Mouse (Mus musculus) left cerebral cortex, postnatal 25 days (tissue): Measurements from ENCODE around the gene Iqcn. TPM values are rescaled to one million over a fixed set of nuclear protein-coding genes. Genes with fewer than 3 reads are reported as not detected.

Source experiments
- DNase-seq, 2 experiments: peaks; one replicate each; pipeline ENCODE4 v3.0.0; 2022; ENCODE audit warnings: low spot score in 2 of 2, mixed read lengths in 1 of 2
- intact Hi-C: fragments of 180-260 bp; cut with DNase I; formaldehyde crosslinking; loops from one replicate; pipeline ENCODE4 v1.15.1; 2025
- total RNA-seq, 2 experiments: library from RNA; stranded (reverse); gene quantifications; 2 replicates each; pipeline ENCODE4 v1.2.3; 2021

Iqcn gene
- total RNA-seq, 2 experiments from 2014 or later, result 0.18 to 0.30 TPM

GRCm38 (mm10) chr8:70697366-70698250 is 5.6 kb upstream of the Iqcn start:
- intact Hi-C loops, result loop anchor here (2.0 kb wide), 1 partner anchor 57 kb away; the partner anchor contains the start of gene Rab3a
- DNase-seq, result no peak

DNA sequence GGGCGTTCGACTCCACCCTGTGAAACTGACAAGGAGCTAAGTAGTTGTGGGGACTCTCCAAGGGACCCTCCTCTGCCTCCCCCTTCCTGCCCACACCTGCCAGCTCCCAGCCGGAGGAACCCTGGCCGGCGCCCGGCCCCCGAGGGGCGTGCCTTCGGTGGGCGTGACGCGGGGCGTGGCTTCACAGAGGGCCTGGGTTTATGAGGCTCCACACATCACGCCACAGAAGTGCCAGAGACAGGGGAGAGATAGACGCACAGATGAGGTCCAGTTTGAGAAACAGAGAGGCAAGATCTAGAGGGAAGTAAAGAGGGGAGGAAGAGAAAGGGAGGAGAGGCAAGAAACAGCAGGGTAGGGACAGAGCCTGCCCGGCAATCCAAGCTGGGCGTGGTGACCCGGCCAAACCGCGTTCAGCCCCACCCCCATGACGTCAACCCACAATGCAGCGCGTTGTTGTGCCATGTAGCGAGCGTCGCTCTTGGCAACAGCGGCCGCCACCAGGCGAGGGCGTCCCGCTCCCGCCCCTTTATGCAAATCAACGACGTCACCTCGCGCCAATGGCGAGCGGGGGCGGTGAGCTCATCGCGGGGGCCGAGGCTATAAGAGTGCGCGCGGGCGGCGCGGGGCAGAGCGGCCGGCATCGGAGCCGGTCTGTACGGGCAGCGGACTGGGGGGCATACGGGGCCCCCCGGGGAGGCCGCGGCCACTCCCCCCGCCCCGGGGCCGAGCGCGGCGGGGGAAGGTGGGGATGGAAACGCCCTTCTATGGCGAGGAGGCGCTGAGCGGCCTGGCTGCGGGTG is 4.7 kb upstream of the Iqcn start, which contains the start of gene Jund:
Jund (plus strand) TSS at position 640 of the 800 bp plus-strand sequence.
- intact Hi-C loops, result loop anchor here (1.0 to 2.0 kb wide), 2 partner anchors 56 to 88 kb away; partner anchors contain the start of gene Rab3a
- DNase-seq, result peak; percentile 99

DNA sequence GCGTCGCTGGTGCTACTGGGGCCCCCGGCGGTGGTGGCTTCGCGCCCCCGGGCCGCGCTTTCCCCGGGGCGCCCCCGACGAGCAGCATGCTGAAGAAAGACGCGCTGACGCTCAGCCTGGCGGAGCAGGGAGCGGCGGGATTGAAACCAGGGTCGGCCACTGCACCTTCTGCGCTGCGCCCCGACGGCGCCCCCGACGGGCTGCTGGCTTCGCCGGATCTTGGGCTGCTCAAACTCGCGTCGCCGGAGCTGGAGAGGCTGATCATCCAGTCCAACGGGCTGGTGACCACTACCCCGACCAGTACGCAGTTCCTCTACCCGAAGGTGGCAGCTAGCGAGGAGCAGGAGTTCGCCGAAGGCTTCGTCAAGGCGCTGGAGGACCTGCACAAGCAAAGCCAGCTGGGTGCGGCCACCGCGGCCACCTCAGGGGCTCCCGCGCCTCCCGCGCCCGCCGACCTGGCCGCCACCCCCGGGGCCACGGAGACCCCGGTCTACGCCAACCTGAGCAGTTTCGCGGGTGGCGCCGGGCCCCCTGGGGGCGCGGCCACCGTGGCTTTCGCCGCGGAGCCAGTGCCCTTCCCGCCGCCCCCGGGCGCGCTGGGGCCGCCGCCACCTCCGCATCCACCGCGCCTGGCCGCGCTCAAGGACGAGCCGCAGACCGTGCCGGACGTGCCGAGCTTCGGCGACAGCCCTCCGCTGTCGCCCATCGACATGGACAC is 4.0 kb upstream of the Iqcn start:
- peak in 1 of 2 experiments; percentile 39 for DNase-seq
- intact Hi-C loops, result loop anchor here (1.0 to 2.0 kb wide), 2 partner anchors 56 to 89 kb away; partner anchors contain the start of gene Rab3a

DNA sequence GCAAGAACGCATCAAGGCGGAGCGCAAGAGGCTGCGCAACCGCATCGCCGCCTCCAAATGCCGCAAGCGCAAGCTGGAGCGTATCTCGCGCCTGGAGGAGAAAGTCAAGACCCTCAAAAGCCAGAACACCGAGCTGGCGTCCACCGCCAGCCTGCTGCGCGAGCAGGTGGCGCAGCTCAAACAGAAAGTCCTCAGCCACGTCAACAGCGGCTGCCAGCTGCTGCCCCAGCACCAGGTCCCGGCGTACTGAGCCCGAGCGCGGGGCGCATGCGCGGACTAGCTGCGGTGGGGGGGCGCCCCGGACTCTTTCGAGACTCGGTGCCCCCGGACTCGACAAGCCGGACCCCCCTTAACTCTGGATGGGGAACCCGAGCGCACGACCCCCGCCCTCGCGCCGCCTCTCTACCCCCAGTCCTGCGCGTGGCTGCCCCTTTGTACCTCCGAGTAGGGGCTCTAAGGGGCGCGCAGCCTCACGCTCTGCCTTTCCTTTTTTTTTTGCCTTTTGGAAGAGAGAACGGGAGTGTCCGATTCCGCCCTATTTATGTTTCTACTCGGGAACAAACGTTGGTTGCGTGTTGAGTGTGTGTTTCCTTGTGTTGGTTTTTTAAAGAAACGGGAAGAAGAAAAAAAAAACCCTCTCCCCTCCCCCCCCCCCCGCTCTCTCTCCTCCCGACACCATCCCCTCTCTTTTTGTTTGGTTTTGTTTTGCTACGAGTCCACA is 3.3 kb upstream of the Iqcn start:
- intact Hi-C loops, result loop anchor here (1.0 to 5.0 kb wide), 4 partner anchors 27 to 90 kb away; partner anchors contain the start of genes Gdf15, Lsm4 and Rab3a
- peak; percentile 81 to 86 for DNase-seq

DNA sequence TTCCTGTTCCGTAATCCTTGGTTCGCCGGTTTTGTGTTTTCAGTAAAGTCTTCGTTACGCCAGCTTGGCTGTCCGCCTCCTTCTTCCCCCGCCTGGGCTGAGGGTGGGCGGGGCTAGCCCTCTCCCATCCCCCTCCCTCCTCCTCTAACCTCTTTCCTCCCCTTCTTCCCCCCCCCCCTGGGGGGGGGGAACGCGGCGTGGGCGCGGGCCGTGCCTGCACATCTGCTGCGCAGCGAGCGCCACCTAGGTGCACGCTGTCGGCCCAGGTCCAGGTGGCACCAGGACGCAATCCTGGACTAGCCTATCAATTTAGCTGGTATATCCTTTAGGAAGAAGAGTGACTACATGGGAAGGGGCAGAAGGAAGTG is 2.7 kb upstream of the Iqcn start:
- DNase-seq, result peak; percentile 83 to 87
- intact Hi-C loops, result loop anchor here (1.0 to 5.0 kb wide), 2 partner anchors 27 to 68 kb away; partner anchors contain the start of genes Gdf15 and Lsm4

GRCm38 (mm10) chr8:70701048-70701981 is 1.9 kb upstream of the Iqcn start:
- no peak for DNase-seq
- intact Hi-C loops, result loop anchor here (5.0 kb wide), 1 partner anchor 69 kb away; the partner anchor contains the start of gene Gdf15

- intact Hi-C loops, result loop anchor here (5.0 kb wide), 1 partner anchor 70 kb away; the partner anchor contains the start of gene Gdf15
- DNase-seq, result no peak
Measured at GRCm38 (mm10) chr8:70701982-70702841, 1.0 kb upstream of the Iqcn start.

DNA sequence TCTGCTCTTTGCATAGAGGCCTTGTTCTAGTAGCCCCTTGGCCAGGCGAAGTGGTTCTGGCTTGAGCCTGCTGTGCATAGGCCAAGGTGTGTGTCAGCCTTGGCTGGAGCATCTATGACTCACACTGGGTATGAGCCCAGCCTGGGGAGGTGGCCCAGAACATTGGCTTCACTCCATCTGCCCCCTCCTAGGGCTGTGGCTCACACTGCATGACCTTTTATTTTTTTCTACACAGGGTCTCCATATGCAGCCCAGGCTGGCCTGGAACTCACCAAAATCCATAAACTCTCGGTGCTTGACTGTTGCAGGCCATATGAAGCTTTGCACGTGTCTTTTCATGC is 445 bp upstream of the Iqcn start:
- intact Hi-C loops, result loop anchor here (5.0 kb wide), 1 partner anchor 71 kb away; the partner anchor contains the start of gene Gdf15
- no peak for DNase-seq

DNA sequence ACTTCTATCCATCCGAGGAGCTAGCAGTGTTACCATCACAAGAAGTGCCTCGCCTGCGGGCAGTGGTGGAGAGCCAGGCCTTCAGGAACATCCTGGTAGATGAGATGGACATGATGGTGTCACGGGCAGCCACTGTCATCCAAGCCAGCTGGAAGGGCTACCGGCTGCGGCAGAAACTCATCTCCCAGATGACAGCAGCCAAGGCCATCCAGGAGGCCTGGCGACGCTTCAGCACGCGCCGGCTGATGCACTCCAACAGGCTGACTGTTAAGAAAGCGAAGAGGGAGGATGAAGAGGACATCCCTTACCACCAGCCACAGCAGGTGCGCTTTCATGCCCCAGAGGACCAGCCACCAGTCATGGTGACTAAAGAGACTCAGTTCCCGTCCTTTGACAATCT is 5.0 kb downstream of the Iqcn start:
- DNase-seq, result no peak
- intact Hi-C loops, result no loop called here

DNA sequence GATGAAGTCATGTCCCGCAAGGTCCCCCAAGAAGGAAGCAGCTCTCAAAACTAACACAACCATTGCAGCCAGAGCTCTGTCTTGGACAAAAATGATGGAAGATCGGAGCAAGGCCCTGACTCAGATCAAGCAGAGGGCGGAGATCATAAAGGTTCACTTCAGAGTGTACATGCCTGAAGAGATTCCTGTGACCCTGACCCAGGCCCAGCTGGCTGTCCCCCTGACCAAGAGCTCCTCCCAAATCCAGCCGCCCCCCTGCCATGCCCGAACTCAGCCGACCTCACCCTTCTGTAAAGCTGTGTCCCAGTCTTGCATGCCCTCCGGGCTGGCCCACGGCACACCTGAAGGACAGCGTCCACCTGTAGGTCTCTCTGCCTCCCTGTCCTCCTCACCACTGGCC is 6.5 kb downstream of the Iqcn start:
- no peak for DNase-seq
- intact Hi-C loops, result no loop called here

GRCm38 (mm10) chr8:70710296-70710695 is 7.0 kb downstream of the Iqcn start:
- DNase-seq, result no peak
- intact Hi-C loops, result no loop called here

DNA sequence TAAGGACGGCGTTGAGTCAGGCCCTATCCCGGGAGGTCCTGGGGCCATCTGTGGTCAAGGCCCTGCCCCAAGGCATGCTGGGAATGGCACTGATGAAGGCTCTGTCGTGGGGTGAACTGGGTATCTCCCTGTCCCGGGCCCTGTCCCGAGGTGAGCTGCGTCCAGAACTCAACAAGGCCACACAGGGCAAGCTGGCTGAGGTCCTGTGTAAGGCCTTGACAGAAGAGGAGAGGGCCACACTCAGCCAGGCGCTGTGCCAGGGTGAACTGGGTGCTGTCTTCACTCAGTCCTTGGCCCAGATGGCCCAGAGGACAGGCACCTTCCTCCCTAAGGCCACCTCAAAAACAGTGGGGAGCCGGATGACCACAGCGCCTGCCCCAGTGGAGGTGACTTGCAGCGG is 7.8 kb downstream of the Iqcn start:
- intact Hi-C loops, result no loop called here
- DNase-seq, result no peak

DNA sequence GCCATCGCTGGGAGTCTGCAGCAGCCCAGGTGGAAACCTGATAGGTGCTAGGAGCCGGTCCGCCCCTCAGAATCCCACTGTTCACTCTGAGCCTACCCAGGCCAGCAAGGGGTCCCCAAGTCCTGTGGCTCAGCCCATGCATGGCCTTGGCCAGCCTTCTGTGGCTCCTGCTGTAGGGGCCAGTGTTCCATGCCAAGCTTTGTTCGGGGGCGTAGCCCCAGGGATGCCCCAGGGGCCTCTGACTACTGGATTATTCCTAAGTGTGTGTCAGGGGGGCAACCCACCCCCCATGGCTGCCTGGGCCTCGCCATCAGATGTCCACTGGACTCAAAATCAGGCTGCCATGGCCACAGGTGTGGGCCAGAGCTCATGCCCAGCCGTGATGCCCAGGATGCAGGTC is 10.7 kb downstream of the Iqcn start:
- intact Hi-C loops, result no loop called here
- DNase-seq, result no peak

GRCm38 (mm10) chr8:70715086-70715485 is 11.8 kb downstream of the Iqcn start:
- intact Hi-C loops, result no loop called here
- no peak for DNase-seq

GRCm38 (mm10) chr8:70716521-70717400 is 13.5 kb downstream of the Iqcn start:
- no peak for DNase-seq
- intact Hi-C loops, result no loop called here

GRCm38 (mm10) chr8:70718297-70718696 is 15.0 kb downstream of the Iqcn start, which contains the start of gene Gm3336:
Gm3336 (plus strand) TSS chr8:70718543.
- intact Hi-C loops, result no loop called here
- peak; percentile 57 to 58 for DNase-seq
